Mouse (Mus musculus): Measurements from ENCODE around the gene Polr3a. TPM values are rescaled to one million over a fixed set of nuclear protein-coding genes. Genes with fewer than 3 reads are reported as not detected.

Polr3a gene
- 10 to 100 TPM; 15.2 to 18.2 TPM for total RNA-seq (2021)
- polyA plus RNA-seq (2012; rRNA removed), result 2.6 and 4.1 TPM in 2 replicates
- long read RNA-seq, full-length matches to known transcripts, result 2 of 4 reads
- long read RNA-seq, partial matches to known transcripts, result 2 of 4 reads
- long read RNA-seq, other reads (novel, unspliced or antisense), result 0 of 4 reads

GRCm38 (mm10) chr14:24486773-24487227 is at the start of gene Polr3a, which contains the start of gene Rps24:
TSS of gene Polr3a (minus strand) at chr14:24487058.
TSS of gene Rps24 (plus strand) at chr14:24487125.
- DNase-seq, result peak; percentile 93

- DNase-seq, result peak; percentile 3
Observed at GRCm38 (mm10) chr14:24534865-24535545, 48.1 kb upstream of the Polr3a start.

GRCm38 (mm10) chr14:24530228-24530627 is 43.4 kb upstream of the Polr3a start:
- DNase-seq, result peak; percentile 6

- no peak for DNase-seq
Observed at GRCm38 (mm10) chr14:24526440-24526839, 39.6 kb upstream of the Polr3a start.

GRCm38 (mm10) chr14:24525677-24526415 is 39.0 kb upstream of the Polr3a start:
- DNase-seq, result no peak

- DNase-seq, result no peak
Observed at GRCm38 (mm10) chr14:24525137-24525536, 38.3 kb upstream of the Polr3a start.

GRCm38 (mm10) chr14:24521597-24521996 is 34.7 kb upstream of the Polr3a start:
- DNase-seq, result no peak

- DNase-seq, result no peak
Observed at GRCm38 (mm10) chr14:24512527-24513161, 25.8 kb upstream of the Polr3a start.

- no peak for DNase-seq
Observed at GRCm38 (mm10) chr14:24510679-24511078, 23.8 kb upstream of the Polr3a start.

- DNase-seq, result no peak
Observed at GRCm38 (mm10) chr14:24510218-24510617, 23.4 kb upstream of the Polr3a start.

- DNase-seq, result no peak
Observed at GRCm38 (mm10) chr14:24509557-24509956, 22.7 kb upstream of the Polr3a start.

- DNase-seq, result no peak
Observed at GRCm38 (mm10) chr14:24508070-24508773, 21.4 kb upstream of the Polr3a start.

GRCm38 (mm10) chr14:24507452-24508069 is 20.7 kb upstream of the Polr3a start:
- no peak for DNase-seq

- no peak for DNase-seq
Observed at GRCm38 (mm10) chr14:24501256-24501655, 14.4 kb upstream of the Polr3a start.

- no peak for DNase-seq
Observed at GRCm38 (mm10) chr14:24500845-24501186, 14.0 kb upstream of the Polr3a start.

- DNase-seq, result peak; percentile 86
Observed at GRCm38 (mm10) chr14:24500091-24500844, 13.4 kb upstream of the Polr3a start.

- DNase-seq, result no peak
Observed at GRCm38 (mm10) chr14:24499478-24499877, 12.6 kb upstream of the Polr3a start.

GRCm38 (mm10) chr14:24498561-24499255 is 11.8 kb upstream of the Polr3a start:
- DNase-seq, result peak; percentile 72

- no peak for DNase-seq
Observed at GRCm38 (mm10) chr14:24497443-24497842, 10.6 kb upstream of the Polr3a start.

GRCm38 (mm10) chr14:24496507-24496906 is 9.6 kb upstream of the Polr3a start:
- DNase-seq, result no peak

Measured in adrenal gland, adult 2 months (tissue).